Mouse (Mus musculus) midbrain, postnatal 0 days (tissue): ENCODE results near the gene Ptms. TPM values are rescaled to one million over a fixed set of nuclear protein-coding genes. Genes with fewer than 3 reads are reported as not detected.

Experiments used
- ATAC-seq: fragments of 200-750 bp; cut with Nextera tagmentation; 2 replicates; pipeline ENCODE4 v1.8.0; 2017; ENCODE audit warnings: moderate number of reproducible peaks, mild to moderate bottlenecking, moderate TSS enrichment, moderate library complexity; ENCODE audit not compliant: low FRiP score
- DNase-seq: peaks from one replicate; pipeline ENCODE4 v3.0.0-alpha.2; 2015; ENCODE audit warnings: low spot score
- H3K27ac ChIP-seq: fragments of 300-500 bp; sonication (generic); 2 replicates; pipeline ENCODE4 v1.5.1; 2014; ENCODE audit warnings: low read depth, mild to moderate bottlenecking, low read length, mixed read lengths
- H3K27me3 ChIP-seq: fragments of 300-500 bp; sonication (generic); 2 replicates; pipeline ENCODE4 v1.6.1; 2014; ENCODE audit warnings: low read length, control low read depth, mixed read lengths; ENCODE audit not compliant: insufficient read depth
- H3K36me3 ChIP-seq: fragments of 300-500 bp; sonication (generic); 2 replicates; pipeline ENCODE4 v1.6.1; 2014; ENCODE audit warnings: low read length, control low read depth, mixed read lengths; ENCODE audit not compliant: insufficient read depth
- H3K4me1 ChIP-seq: fragments of 300-500 bp; sonication (generic); 2 replicates; pipeline ENCODE4 v1.6.1; 2014; ENCODE audit warnings: mild to moderate bottlenecking, control low read depth, antibody characterized with exemption, low read length, mixed read lengths; ENCODE audit not compliant: insufficient read depth
- H3K4me2 ChIP-seq: fragments of 300-500 bp; sonication (generic); 2 replicates; pipeline ENCODE4 v1.6.1; 2014; ENCODE audit warnings: low read depth, mild to moderate bottlenecking, low read length, mixed read lengths; ENCODE audit not compliant: poor library complexity, severe bottlenecking
- H3K4me3 ChIP-seq: fragments of 300-500 bp; sonication (generic); 2 replicates; pipeline ENCODE4 v1.5.1; 2014; ENCODE audit warnings: low read depth, mild to moderate bottlenecking, low read length, moderate library complexity
- H3K9ac ChIP-seq: fragments of 300-500 bp; sonication (generic); replicated peaks from 2 replicates; pipeline ENCODE4 v1.6.1; 2014; ENCODE audit warnings: mild to moderate bottlenecking, low read length, moderate library complexity, mixed read lengths; ENCODE audit not compliant: poor library complexity, severe bottlenecking
- H3K9me3 ChIP-seq: fragments of 300-500 bp; sonication (generic); 2 replicates; pipeline ENCODE4 v1.6.1; 2016; ENCODE audit warnings: low read length, control low read depth
- CTCF ChIP-seq: IDR thresholded peaks from 2 replicates; pipeline ENCODE4 v1.5.1; 2016; ENCODE audit warnings: antibody characterized with exemption, mild to moderate bottlenecking
- WGBS: fragments of 180-500 bp; shearing (Covaris S2); extraction: QIAGEN DNeasy Blood & Tissue Kit; methylation state at CpG from one replicate; pipeline ENCODE4 v1.1.7; 2014; 5-methylcytosine and 5-hydroxymethylcytosine counted together
- polyA plus RNA-seq: library from polyadenylated mRNA; unstranded; fragments of >200 nt; fragmentation: Nextera tagmentation; extraction: Ambion mirVana; gene quantifications from 2 replicates; pipeline ENCODE4 v1.2.1, GENCODE M21; 2015
- total RNA-seq: library from RNA; depleted of rRNA; stranded (reverse); fragments of >200 nt; gene quantifications from 2 replicates; pipeline ENCODE4 v1.2.3, GENCODE M21; 2014

Gene Ptms
- total and polyA plus RNA-seq, 2 experiments from 2014 or later: 810 to 814 TPM

- Histone ChIP-seq H3K4me2 (no peak overlapping the region), H3K9ac (no peak overlapping the region), H3K4me3 (no peak overlapping the region), H3K36me3 (0 out of 2 replicates have a peak, but pooled peaks cover under 1% of the 10 kb centered on the region), H3K27me3 (no peaks in the 10 kb centered on the region), H3K27ac (no peak overlapping the region), H3K4me1 (no peaks in the 10 kb centered on the region), H3K9me3 (no peaks in the 10 kb centered on the region)
- 88% methylated on average over 3 of the region's 3 CpGs for WGBS
- no peak for DNase-seq
- ATAC-seq: no peak
- TF ChIP-seq CTCF: no peak
These were observed 23.6 kb upstream of the Ptms start for GRCm38 (mm10) chr6:124943526-124943925.

GRCm38 (mm10) chr6:124941679-124942078 lies 21.8 kb upstream of the Ptms start:
- no peak overlapping the region for H3K4me2 ChIP-seq

GRCm38 (mm10) chr6:124938554-124938953 lies 18.7 kb upstream of the Ptms start:
- no peak overlapping the region for H3K27ac ChIP-seq
- no peaks in the 10 kb centered on the region for H3K27me3 ChIP-seq
- no peaks in the 10 kb centered on the region for H3K9me3 ChIP-seq
- TF ChIP-seq CTCF: no peak
- ATAC-seq: no peak
- H3K9ac ChIP-seq: no peak overlapping the region
- H3K4me2 ChIP-seq: no peak overlapping the region
- DNase-seq: no peak
- no peak overlapping the region for H3K4me3 ChIP-seq
- H3K36me3 ChIP-seq: peaks cover 44% of the 10 kb centered on the region
- H3K4me1 ChIP-seq: no peaks in the 10 kb centered on the region
- WGBS: 95% methylated on average over 7 of the region's 7 CpGs

More at GRCm38 (mm10) chr6:124941679-124942078, 21.8 kb upstream of the Ptms start:
- no peak for ATAC-seq
- no peaks in the 10 kb centered on the region for H3K27me3 ChIP-seq
- no peak for TF ChIP-seq CTCF
- H3K9ac ChIP-seq: no peak overlapping the region
- H3K4me3 ChIP-seq: no peak overlapping the region
- DNase-seq: no peak
- H3K27ac ChIP-seq: no peak overlapping the region
- H3K4me1 ChIP-seq: no peaks in the 10 kb centered on the region
- H3K9me3 ChIP-seq: no peaks in the 10 kb centered on the region
- peaks cover 19% of the 10 kb centered on the region; the same call in 1 of the 2 replicates for H3K36me3 ChIP-seq
- WGBS: 100% methylated on average over 1 of the region's 1 CpGs

- Histone ChIP-seq H3K4me1 (peaks cover 2% of the 10 kb centered on the region), H3K9ac (no peak overlapping the region), H3K27ac (no peak overlapping the region), H3K36me3 (peaks cover 44% of the 10 kb centered on the region), H3K4me2 (no peak overlapping the region), H3K4me3 (no peak overlapping the region), H3K27me3 (no peaks in the 10 kb centered on the region), H3K9me3 (no peaks in the 10 kb centered on the region)
- no peak for DNase-seq
- no peak for ATAC-seq
- no peak for TF ChIP-seq CTCF
- 89% methylated on average over 2 of the region's 2 CpGs for WGBS
These were observed 17.6 kb upstream of the Ptms start for GRCm38 (mm10) chr6:124937493-124937892.

- TF ChIP-seq CTCF: no peak
- Histone ChIP-seq H3K4me1 (peaks cover 7% of the 10 kb centered on the region), H3K27me3 (no peaks in the 10 kb centered on the region), H3K36me3 (peaks cover 44% of the 10 kb centered on the region), H3K9me3 (no peaks in the 10 kb centered on the region), H3K4me3 (no peak overlapping the region), H3K27ac (no peak overlapping the region), H3K4me2 (no peak overlapping the region), H3K9ac (no peak overlapping the region)
- ATAC-seq (no peak), DNase-seq (no peak)
- 91% methylated on average over 1 of the region's 1 CpGs for WGBS
These were observed 16.8 kb upstream of the Ptms start for GRCm38 (mm10) chr6:124936681-124937080.

- H3K4me1 ChIP-seq: peaks cover 7% of the 10 kb centered on the region
- no peak for TF ChIP-seq CTCF
- no peak for ATAC-seq
- H3K27me3 ChIP-seq: no peaks in the 10 kb centered on the region
- no peak overlapping the region for H3K4me2 ChIP-seq
- peaks cover 44% of the 10 kb centered on the region for H3K36me3 ChIP-seq
- no peak overlapping the region for H3K27ac ChIP-seq
- 94% methylated on average over 7 of the region's 7 CpGs for WGBS
- no peak overlapping the region for H3K4me3 ChIP-seq
- no peak for DNase-seq
- no peak overlapping the region for H3K9ac ChIP-seq
- H3K9me3 ChIP-seq: no peaks in the 10 kb centered on the region
These were observed 14.8 kb upstream of the Ptms start for GRCm38 (mm10) chr6:124934670-124935069.
